Mouse (Mus musculus): Measurements from ENCODE around the gene Olfr1130. TPM values are rescaled to one million over a fixed set of nuclear protein-coding genes. Genes with fewer than 3 reads are reported as not detected.
"Not testable (repeated sequence)": the region's sequence is repeated elsewhere in the genome, so short reads cannot be mapped to it uniquely, and the experiment has no call there.

Gene Olfr1130
- total RNA-seq (2014; fragmentation: Nextera tagmentation) = not detected in 2 replicates
- not detected in 2 replicates for total RNA-seq (2017)

GRCm38 (mm10) chr2:87605912-87606311, at the start of gene Olfr1130:
Olfr1130 (plus strand) TSS chr2:87606212.
- ATAC-seq (replicated peaks; ENCODE audit: poor library complexity, severe bottlenecking) = not testable (repeated sequence)

GRCm38 (mm10) chr2:87573602-87574001, 32.4 kb upstream of the Olfr1130 start, which contains the start of gene Olfr1129:
Olfr1129 (plus strand) TSS chr2:87573902.
- ATAC-seq (replicated peaks; ENCODE audit: poor library complexity, severe bottlenecking) = not testable (repeated sequence)

- no peak for ATAC-seq (replicated peaks; ENCODE audit: poor library complexity, severe bottlenecking)
Measured at GRCm38 (mm10) chr2:87626804-87627203, 20.8 kb downstream of the Olfr1130 start, which contains the start of gene Olfr1131. Olfr1131 (plus strand) TSS chr2:87627104.

DNA sequence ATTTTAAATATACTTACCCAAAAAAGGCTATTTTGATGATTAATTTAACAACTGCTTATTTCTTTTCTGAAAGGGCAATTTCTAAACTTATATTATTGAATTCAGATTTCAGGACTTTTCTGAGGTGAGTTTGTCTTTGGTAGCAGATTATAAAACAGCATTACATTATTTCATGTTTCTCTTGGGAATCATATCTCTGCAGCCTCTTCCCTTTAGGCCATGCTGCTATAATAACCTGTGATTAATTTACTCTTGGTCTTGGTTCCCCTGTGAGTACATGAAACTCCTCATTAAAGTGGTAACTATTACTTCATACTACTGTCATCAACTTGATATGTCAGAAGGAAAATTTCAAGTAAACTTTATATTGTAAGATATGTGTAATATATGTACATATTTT, 31.4 kb downstream of the Olfr1130 start, which contains the start of gene Olfr1132:
Olfr1132 (minus strand) TSS at position 101 of the 400 bp plus-strand sequence.
- no peak for ATAC-seq (replicated peaks; ENCODE audit: poor library complexity, severe bottlenecking)

DNA sequence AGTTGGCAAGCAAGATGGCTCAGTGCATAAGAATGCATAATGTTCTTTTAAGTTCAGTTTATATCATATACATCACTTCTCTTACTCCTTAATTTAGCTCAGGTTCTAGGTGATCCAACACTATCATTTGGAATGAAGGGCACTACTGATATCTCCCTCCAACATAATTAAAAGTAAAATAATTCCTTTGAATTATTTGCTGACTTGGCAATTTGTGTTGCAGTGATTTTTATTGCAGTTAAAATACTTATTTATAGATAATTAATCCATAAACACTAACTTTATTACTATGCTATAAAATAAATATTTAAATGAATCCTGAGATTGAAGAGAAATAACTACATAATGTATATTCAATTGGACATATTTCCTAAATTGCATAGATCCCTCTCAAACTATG, 36.4 kb downstream of the Olfr1130 start:
- no peak for ATAC-seq (replicated peaks; ENCODE audit: poor library complexity, severe bottlenecking)

GRCm38 (mm10) chr2:87647274-87647673, 41.3 kb downstream of the Olfr1130 start, which contains the start of gene Olfr1133:
Olfr1133 (minus strand) TSS chr2:87647374.
- ATAC-seq (replicated peaks; ENCODE audit: poor library complexity, severe bottlenecking) = no peak

DNA sequence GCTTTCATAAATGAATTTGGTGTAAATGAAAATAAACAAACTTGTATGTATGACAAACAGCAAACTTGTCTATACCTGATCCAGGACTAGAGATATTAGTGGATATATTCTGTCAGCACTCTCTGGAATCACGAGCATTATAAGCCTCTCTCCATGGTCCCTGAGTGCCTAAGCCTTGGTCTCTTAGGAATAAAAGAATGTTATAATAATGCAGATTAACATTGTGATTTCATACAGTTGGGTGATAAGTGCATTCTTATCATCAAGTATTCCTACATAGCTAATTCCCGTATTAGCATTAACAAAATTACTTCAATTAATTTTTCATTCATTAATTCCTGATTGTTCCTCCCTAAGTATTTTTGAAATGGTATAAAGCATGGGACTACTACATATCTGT, 52.3 kb downstream of the Olfr1130 start, which contains the start of gene Olfr1134:
Olfr1134 (minus strand) TSS at position 101 of the 400 bp plus-strand sequence.
- ATAC-seq (replicated peaks; ENCODE audit: poor library complexity, severe bottlenecking) = no peak

Other genes with a start within 250 kb of the Olfr1130 start
- gene Olfr1121, start 236.3 kb upstream of the Olfr1130 start, total RNA-seq (2014; fragmentation: Nextera tagmentation) = not detected in 2 replicates
- not detected in 2 replicates for gene Olfr1121, start 236.3 kb upstream of the Olfr1130 start, total RNA-seq (2017)
- gene Olfr1122, start 220.4 kb upstream of the Olfr1130 start, total RNA-seq (2014; fragmentation: Nextera tagmentation) = not detected in 2 replicates
- not detected in 2 replicates for gene Olfr1122, start 220.4 kb upstream of the Olfr1130 start, total RNA-seq (2017)
- gene Olfr1123, start 189.6 kb upstream of the Olfr1130 start, total RNA-seq (2014; fragmentation: Nextera tagmentation) = not detected in 2 replicates
- gene Olfr1123, start 189.6 kb upstream of the Olfr1130 start, total RNA-seq (2017) = not detected in 2 replicates
- gene Olfr1124, start 175.9 kb upstream of the Olfr1130 start, total RNA-seq (2014; fragmentation: Nextera tagmentation) = not detected in 2 replicates
- not detected in 2 replicates for gene Olfr1124, start 175.9 kb upstream of the Olfr1130 start, total RNA-seq (2017)
- not detected in 2 replicates for gene Olfr1126, start 152.2 kb upstream of the Olfr1130 start, total RNA-seq (2014; fragmentation: Nextera tagmentation)
- gene Olfr1126, start 152.2 kb upstream of the Olfr1130 start, total RNA-seq (2017) = not detected in 2 replicates
- gene Pramel7, start 109.1 kb upstream of the Olfr1130 start, total RNA-seq (2014; fragmentation: Nextera tagmentation) = not detected in 2 replicates
- gene Pramel7, start 109.1 kb upstream of the Olfr1130 start, total RNA-seq (2017) = not detected in 2 replicates
- gene Pramel6, start 99.6 kb upstream of the Olfr1130 start, total RNA-seq (2014; fragmentation: Nextera tagmentation) = not detected in 2 replicates
- not detected in 2 replicates for gene Pramel6, start 99.6 kb upstream of the Olfr1130 start, total RNA-seq (2017)
- not detected in 2 replicates for gene Olfr153, start 74.4 kb upstream of the Olfr1130 start, total RNA-seq (2014; fragmentation: Nextera tagmentation)
- gene Olfr153, start 74.4 kb upstream of the Olfr1130 start, total RNA-seq (2017) = not detected in 2 replicates
- not detected in 2 replicates for gene Olfr1128, start 60.7 kb upstream of the Olfr1130 start, total RNA-seq (2014; fragmentation: Nextera tagmentation)
- gene Olfr1128, start 60.7 kb upstream of the Olfr1130 start, total RNA-seq (2017) = not detected in 2 replicates
- not detected in 2 replicates for gene Olfr1129, start 32.3 kb upstream of the Olfr1130 start, total RNA-seq (2014; fragmentation: Nextera tagmentation)
- not detected in 2 replicates for gene Olfr1129, start 32.3 kb upstream of the Olfr1130 start, total RNA-seq (2017)
- not detected in 2 replicates for gene Olfr1131, start 20.9 kb downstream of the Olfr1130 start, total RNA-seq (2014; fragmentation: Nextera tagmentation)
- gene Olfr1131, start 20.9 kb downstream of the Olfr1130 start, total RNA-seq (2017) = not detected in 2 replicates
- not detected in 2 replicates for gene Olfr1132, start 31.3 kb downstream of the Olfr1130 start, total RNA-seq (2014; fragmentation: Nextera tagmentation)
- not detected in 2 replicates for gene Olfr1132, start 31.3 kb downstream of the Olfr1130 start, total RNA-seq (2017)
- not detected in 2 replicates for gene Olfr1133, start 41.2 kb downstream of the Olfr1130 start, total RNA-seq (2014; fragmentation: Nextera tagmentation)
- gene Olfr1133, start 41.2 kb downstream of the Olfr1130 start, total RNA-seq (2017) = not detected in 2 replicates
- not detected in 2 replicates for gene Olfr1134, start 52.2 kb downstream of the Olfr1130 start, total RNA-seq (2014; fragmentation: Nextera tagmentation)
- gene Olfr1134, start 52.2 kb downstream of the Olfr1130 start, total RNA-seq (2017) = not detected in 2 replicates
- gene Olfr1135, start 67.5 kb downstream of the Olfr1130 start, total RNA-seq (2014; fragmentation: Nextera tagmentation) = not detected in 2 replicates
- not detected in 2 replicates for gene Olfr1135, start 67.5 kb downstream of the Olfr1130 start, total RNA-seq (2017)
- not detected in 2 replicates for gene Olfr1136, start 87.7 kb downstream of the Olfr1130 start, total RNA-seq (2014; fragmentation: Nextera tagmentation)
- gene Olfr1136, start 87.7 kb downstream of the Olfr1130 start, total RNA-seq (2017) = not detected in 2 replicates
- not detected in 2 replicates for gene Olfr1137, start 107.0 kb downstream of the Olfr1130 start, total RNA-seq (2014; fragmentation: Nextera tagmentation)
- gene Olfr1137, start 107.0 kb downstream of the Olfr1130 start, total RNA-seq (2017) = not detected in 2 replicates
- gene Olfr1138, start 133.8 kb downstream of the Olfr1130 start, total RNA-seq (2014; fragmentation: Nextera tagmentation) = not detected in 2 replicates
- gene Olfr1138, start 133.8 kb downstream of the Olfr1130 start, total RNA-seq (2017) = not detected in 2 replicates
- not detected in 2 replicates for gene Olfr1140, start 137.5 kb downstream of the Olfr1130 start, total RNA-seq (2014; fragmentation: Nextera tagmentation)
- gene Olfr1140, start 137.5 kb downstream of the Olfr1130 start, total RNA-seq (2017) = not detected in 2 replicates
- not detected in 2 replicates for gene Olfr1141, start 147.8 kb downstream of the Olfr1130 start, total RNA-seq (2014; fragmentation: Nextera tagmentation)
- not detected in 2 replicates for gene Olfr1141, start 147.8 kb downstream of the Olfr1130 start, total RNA-seq (2017)
- gene Olfr152, start 173.3 kb downstream of the Olfr1130 start, total RNA-seq (2014; fragmentation: Nextera tagmentation) = not detected in 2 replicates
- gene Olfr152, start 173.3 kb downstream of the Olfr1130 start, total RNA-seq (2017) = not detected in 2 replicates
- not detected in 2 replicates for gene Olfr1143, start 194.4 kb downstream of the Olfr1130 start, total RNA-seq (2014; fragmentation: Nextera tagmentation)
- not detected in 2 replicates for gene Olfr1143, start 194.4 kb downstream of the Olfr1130 start, total RNA-seq (2017)
- gene Olfr1145, start 203.6 kb downstream of the Olfr1130 start, total RNA-seq (2014; fragmentation: Nextera tagmentation) = not detected in 2 replicates
- gene Olfr1145, start 203.6 kb downstream of the Olfr1130 start, total RNA-seq (2017) = not detected in 2 replicates
- gene Olfr1148, start 224.3 kb downstream of the Olfr1130 start, total RNA-seq (2014; fragmentation: Nextera tagmentation) = not detected in 2 replicates
- gene Olfr1148, start 224.3 kb downstream of the Olfr1130 start, total RNA-seq (2017) = not detected in 2 replicates
- gene Olfr1150-ps1, start 237.8 kb downstream of the Olfr1130 start, total RNA-seq (2014; fragmentation: Nextera tagmentation) = not detected in 2 replicates
- not detected in 2 replicates for gene Olfr1150-ps1, start 237.8 kb downstream of the Olfr1130 start, total RNA-seq (2017)
- not detected in 2 replicates for gene Olfr1151, start 249.7 kb downstream of the Olfr1130 start, total RNA-seq (2014; fragmentation: Nextera tagmentation)
- gene Olfr1151, start 249.7 kb downstream of the Olfr1130 start, total RNA-seq (2017) = not detected in 2 replicates

All from granulocyte monocyte progenitor cell, adult 5-6 weeks (primary cell).